Mouse (Mus musculus) CH12.LX (cell line): Measurements from ENCODE around the gene Gm17542. TPM values are rescaled to one million over a fixed set of nuclear protein-coding genes. Genes with fewer than 3 reads are reported as not detected.

Experiments
- DNase-seq: peaks from one replicate; pipeline ENCODE4 v3.0.0-alpha.2; 2013; ENCODE audit errors: extremely low read depth
- H3K27ac ChIP-seq: 2 replicates; pipeline ENCODE4 v1.5.1; 2012; ENCODE audit warnings: low read depth, mild to moderate bottlenecking, control low read depth, moderate library complexity; ENCODE audit not compliant: insufficient read depth
- H3K27me3 ChIP-seq: replicated peaks from 2 replicates; pipeline ENCODE3; 2012; ENCODE audit warnings: inconsistent platforms
- H3K36me3 ChIP-seq, 2 experiments: replicated peaks in 1 of 2; 2 replicates each; pipeline versions ENCODE3 to v1.6.1; 2012; ENCODE audit warnings: inconsistent platforms in 1 of 2, low read length in 1 of 2, mild to moderate bottlenecking in 1 of 2, mixed read lengths in 1 of 2, moderate library complexity in 1 of 2; ENCODE audit not compliant: control insufficient read depth in 1 of 2, insufficient read depth in 1 of 2
- H3K4me1 ChIP-seq, 2 experiments: 2 replicates each; pipeline ENCODE4 v1.6.1; 2012; ENCODE audit warnings: inconsistent platforms in 1 of 2, moderate library complexity in 1 of 2; ENCODE audit not compliant: insufficient read depth in 2 of 2, control insufficient read depth in 1 of 2
- H3K4me2 ChIP-seq: 2 replicates; pipeline ENCODE4 v1.6.1; 2012; ENCODE audit warnings: low read depth, mild to moderate bottlenecking, control low read depth; ENCODE audit not compliant: poor library complexity, insufficient read depth, severe bottlenecking
- H3K4me3 ChIP-seq, 3 experiments: fragments of 150-350 bp in 1 of 3; sonication (generic) in 1 of 3; replicated peaks in 1 of 3; 2 replicates each; pipeline versions ENCODE3 to v1.5.1; 2011 to 2012; ENCODE audit warnings: low read depth in 2 of 3, low read length in 2 of 3, mild to moderate bottlenecking in 2 of 3, moderate library complexity in 2 of 3, control low read depth in 1 of 3, improper control_type of control experiment in 1 of 3, inconsistent platforms in 1 of 3, mixed read lengths in 1 of 3; ENCODE audit not compliant: poor library complexity in 1 of 3
- H3K79me2 ChIP-seq: replicated peaks from 2 replicates; pipeline ENCODE4 v1.6.1; 2012; ENCODE audit warnings: mild to moderate bottlenecking, moderate library complexity; ENCODE audit not compliant: control insufficient read depth, poor library complexity, insufficient read depth, severe bottlenecking; ENCODE audit errors: extremely low read depth
- H3K9ac ChIP-seq: 2 replicates; pipeline ENCODE4 v1.6.1; 2012; ENCODE audit warnings: low read depth, mild to moderate bottlenecking, control low read depth, moderate library complexity; ENCODE audit not compliant: insufficient read depth
- H3K9me3 ChIP-seq: replicated peaks from 2 replicates; pipeline ENCODE3; 2012; ENCODE audit warnings: low read length, inconsistent platforms, mixed read lengths
- BHLHE40 ChIP-seq: IDR thresholded peaks from 2 replicates; pipeline ENCODE4 v1.6.1; 2011; ENCODE audit warnings: mild to moderate bottlenecking, low read depth, low read length, improper control_type of control experiment
- CHD1 ChIP-seq: IDR thresholded peaks from 2 replicates; pipeline ENCODE4 v1.6.1; 2012; ENCODE audit warnings: low read depth, low read length, improper control_type of control experiment, inconsistent platforms
- CTCF ChIP-seq, 2 experiments: IDR thresholded peaks in 1 of 2; conservative IDR thresholded peaks in 1 of 2; 2 replicates each; pipeline ENCODE4 v1.5.1; 2011 to 2012; ENCODE audit warnings: low read depth in 2 of 2, low read length in 2 of 2, improper control_type of control experiment in 1 of 2, inconsistent platforms in 1 of 2, mild to moderate bottlenecking in 1 of 2, moderate library complexity in 1 of 2
- E2F4 ChIP-seq: IDR thresholded peaks from 2 replicates; pipeline ENCODE4 v1.6.1; 2011; ENCODE audit warnings: low read depth, low read length, improper control_type of control experiment; ENCODE audit not compliant: insufficient replicate concordance
- ELF1 ChIP-seq: IDR thresholded peaks from 2 replicates; pipeline ENCODE4 v1.6.1; 2014; ENCODE audit warnings: low read depth, mild to moderate bottlenecking, inconsistent platforms, low read length, improper control_type of control experiment
- EP300 ChIP-seq: IDR thresholded peaks from 2 replicates; pipeline ENCODE4 v1.6.1; 2011; ENCODE audit warnings: low read length, improper control_type of control experiment
- ETS1 ChIP-seq: conservative IDR thresholded peaks from 2 replicates; pipeline ENCODE4 v1.6.1; 2012; ENCODE audit warnings: low read depth, mild to moderate bottlenecking, inconsistent platforms, low read length, improper control_type of control experiment, moderate library complexity
- GABPA ChIP-seq: IDR thresholded peaks from 2 replicates; pipeline ENCODE4 v1.6.1; 2012; ENCODE audit warnings: low read depth, low read length, improper control_type of control experiment, inconsistent platforms; ENCODE audit not compliant: insufficient replicate concordance
- IRF4 ChIP-seq: IDR thresholded peaks from 2 replicates; pipeline ENCODE4 v1.6.1; 2014; ENCODE audit warnings: low read depth, mild to moderate bottlenecking, inconsistent platforms, low read length, improper control_type of control experiment
- JUND ChIP-seq: conservative IDR thresholded peaks from 2 replicates; pipeline ENCODE4 v1.6.1; 2011; ENCODE audit warnings: low read depth, low read length, improper control_type of control experiment
- MAZ ChIP-seq: IDR thresholded peaks from 2 replicates; pipeline ENCODE4 v1.6.1; 2012; ENCODE audit warnings: low read depth, mild to moderate bottlenecking, inconsistent platforms, low read length, improper control_type of control experiment, moderate library complexity
- MXI1 ChIP-seq: IDR thresholded peaks from 2 replicates; pipeline ENCODE4 v1.6.1; 2011; ENCODE audit warnings: mild to moderate bottlenecking, low read depth, low read length, improper control_type of control experiment
- NELFE ChIP-seq: IDR thresholded peaks from 2 replicates; pipeline ENCODE4 v1.6.1; 2011; ENCODE audit warnings: low read depth, low read length, improper control_type of control experiment
- PAX5 ChIP-seq: IDR thresholded peaks from 2 replicates; pipeline ENCODE4 v1.6.1; 2012; ENCODE audit warnings: low read length, inconsistent platforms, mixed read lengths
- POLR2A ChIP-seq: IDR thresholded peaks from 2 replicates; pipeline ENCODE4 v1.6.1; 2011; ENCODE audit warnings: low read depth, mild to moderate bottlenecking, improper control_type of control experiment, low read length
- SIN3A ChIP-seq: IDR thresholded peaks from 2 replicates; pipeline ENCODE4 v1.6.1; 2012; ENCODE audit warnings: low read length, improper control_type of control experiment, inconsistent platforms
- SMC3 ChIP-seq: IDR thresholded peaks from 2 replicates; pipeline ENCODE4 v1.6.1; 2011; ENCODE audit warnings: low read depth, low read length, improper control_type of control experiment
- TCF12 ChIP-seq: IDR thresholded peaks from 2 replicates; pipeline ENCODE4 v1.6.1; 2014; ENCODE audit warnings: low read depth, mild to moderate bottlenecking, inconsistent platforms, low read length, improper control_type of control experiment
- UBTF ChIP-seq: IDR thresholded peaks from 2 replicates; pipeline ENCODE4 v1.6.1; 2012; ENCODE audit warnings: low read depth, mild to moderate bottlenecking, inconsistent platforms, low read length, improper control_type of control experiment, moderate library complexity
- USF1 ChIP-seq: IDR thresholded peaks from 2 replicates; pipeline ENCODE4 v1.6.1; 2014; ENCODE audit warnings: low read depth, mild to moderate bottlenecking, inconsistent platforms, low read length, improper control_type of control experiment
- ZC3H11A ChIP-seq: IDR thresholded peaks from 2 replicates; pipeline ENCODE4 v1.6.1; 2012; ENCODE audit warnings: low read depth, mild to moderate bottlenecking, inconsistent platforms, low read length, improper control_type of control experiment
- ZKSCAN1 ChIP-seq: IDR thresholded peaks from 2 replicates; pipeline ENCODE4 v1.6.1; 2012; ENCODE audit warnings: low read depth, inconsistent platforms, low read length, improper control_type of control experiment, borderline replicate concordance
- dilution Hi-C: fragments of 300-500 bp; cut with MboI; formaldehyde crosslinking; loops from 2 replicates; pipeline ENCODE4 v1.14.3; 2020; ENCODE audit warnings: low sequenced_read_pairs; ENCODE audit not compliant: extremely low pct_unique_long_range_greater_than_20kb, extremely low pct_ligation_motif_present
- in situ Hi-C: fragments of 300-500 bp; cut with MboI; formaldehyde crosslinking; loops from 3 replicates; pipeline ENCODE4 v1.14.3; 2019; ENCODE audit warnings: low sequenced_read_pairs, low pct_ligation_motif_present, low pct_unique_long_range_greater_than_20kb, mixed read lengths
- polyA plus RNA-seq: library from polyadenylated mRNA; unstranded; fragments of >175 nt; gene quantifications from 2 replicates; pipeline ENCODE4 v1.2.1, GENCODE M21; 2012; ENCODE audit warnings: low read depth; ENCODE audit not compliant: insufficient read length
- total RNA-seq, 2 experiments: library from RNA; depleted of rRNA; stranded (reverse); fragments of 300-350 nt in 1 of 2; fragments of >200 nt in 1 of 2; gene quantifications; 2 replicates each; pipeline ENCODE4 v1.2.3; 2012 to 2014

The Gm17542 gene
- total and polyA plus RNA-seq, 3 experiments, result not detected

GRCm38 (mm10) chr10:58698955-58699354, 19.1 kb downstream of the Gm17542 start:
- dilution Hi-C loops (no loop called here), in situ Hi-C loops (no loop called here)
- Histone ChIP-seq H3K79me2 (no peaks in the 10 kb centered on the region), H3K9ac (no peak overlapping the region), H3K4me3 (no peak overlapping the region), H3K36me3 (no peaks in the 10 kb centered on the region), H3K27ac (no peak overlapping the region), H3K4me2 (no peak overlapping the region), H3K27me3 (peaks cover 2% of the 10 kb centered on the region), H3K9me3 (no peaks in the 10 kb centered on the region), H3K4me1 (0 out of 4 replicates have a peak, but pooled peaks cover 2 to 3% of the 10 kb centered on the region in 2 experiments)
- no peak for TF ChIP-seq SIN3A
- no peak for TF ChIP-seq BHLHE40
- no peak for TF ChIP-seq ZKSCAN1
- no peak for DNase-seq

- Histone ChIP-seq H3K79me2 (no peaks in the 10 kb centered on the region), H3K4me3 (no peak overlapping the region), H3K9me3 (peaks cover 2% of the 10 kb centered on the region), H3K27me3 (no peaks in the 10 kb centered on the region), H3K27ac (no peak overlapping the region), H3K4me2 (no peak overlapping the region), H3K9ac (no peak overlapping the region), H3K4me1 (no peaks in the 10 kb centered on the region), H3K36me3 (no peaks in the 10 kb centered on the region)
- TF ChIP-seq TCF12 (no peak), EP300 (no peak), UBTF (no peak), SMC3 (no peak), ZC3H11A (no peak), CHD1 (no peak), IRF4 (no peak), GABPA (no peak), POLR2A (no peak), JUND (no peak), ZKSCAN1 (no peak), ELF1 (no peak)
- in situ Hi-C loops (no loop called here), dilution Hi-C loops (no loop called here)
- no peak for DNase-seq
These were observed 27.0 kb downstream of the Gm17542 start for GRCm38 (mm10) chr10:58691051-58691450.

- dilution Hi-C loops, result no loop called here
- in situ Hi-C loops, result no loop called here
- H3K27ac ChIP-seq, result no peak overlapping the region
These were observed 38.7 kb downstream of the Gm17542 start for GRCm38 (mm10) chr10:58679298-58679697.

More at GRCm38 (mm10) chr10:58679298-58679697, 38.7 kb downstream of the Gm17542 start:
- Histone ChIP-seq H3K4me1 (0 out of 4 replicates have a peak, but pooled peaks cover 0 to 8% of the 10 kb centered on the region in 2 experiments), H3K9me3 (no peaks in the 10 kb centered on the region), H3K4me2 (no peak overlapping the region)
- TF ChIP-seq USF1 (no peak), ZC3H11A (no peak), ZKSCAN1 (no peak), PAX5 (no peak), CHD1 (no peak), GABPA (no peak), E2F4 (no peak), ELF1 (no peak), UBTF (no peak), IRF4 (no peak), CTCF (conservative IDR thresholded peaks at IDR 0.05 in 1 of 2, IDR thresholded peaks at IDR 0.05 in 1 of 2; ENCODE audit: low read depth in 2 of 2, low read length in 2 of 2) (no peak), NELFE (no peak), SMC3 (no peak), MXI1 (no peak), MAZ (no peak), ETS1 (no peak)
- TF ChIP-seq, all 38 proteins: peak for 0
- H3K27me3 ChIP-seq, result peaks cover 8% of the 10 kb centered on the region
- no peak overlapping the region for H3K9ac ChIP-seq
- no peaks in the 10 kb centered on the region for H3K36me3 ChIP-seq
- no peaks in the 10 kb centered on the region for H3K79me2 ChIP-seq
- no peak for DNase-seq
- H3K4me3 ChIP-seq, result no peak overlapping the region
